Mouse (Mus musculus) lung, postnatal 0 days (tissue): Measurements from ENCODE around the gene Vps18. TPM values are rescaled to one million over a fixed set of nuclear protein-coding genes. Genes with fewer than 3 reads are reported as not detected.

Experiments used
- ATAC-seq: fragments of 200-750 bp; cut with Nextera tagmentation; 2 replicates; pipeline ENCODE4 v1.8.0; 2017; ENCODE audit warnings: moderate library complexity
- DNase-seq: peaks from one replicate; pipeline ENCODE4 v3.0.0-alpha.2; 2016; ENCODE audit warnings: low spot score
- H3K27ac ChIP-seq: fragments of 300-500 bp; sonication (generic); 2 replicates; pipeline ENCODE4 v1.5.1; 2014; ENCODE audit warnings: antibody characterized with exemption, mild to moderate bottlenecking, low read length, mixed read lengths
- H3K27me3 ChIP-seq: fragments of 300-500 bp; sonication (generic); replicated peaks from 2 replicates; pipeline ENCODE4 v1.6.1; 2014; ENCODE audit warnings: low read length, mixed read lengths; ENCODE audit not compliant: insufficient read depth
- H3K36me3 ChIP-seq: fragments of 300-500 bp; sonication (generic); 2 replicates; pipeline ENCODE4 v1.6.1; 2014; ENCODE audit warnings: low read length, mixed read lengths; ENCODE audit not compliant: insufficient read depth
- H3K4me1 ChIP-seq: fragments of 300-500 bp; sonication (generic); 2 replicates; pipeline ENCODE4 v1.6.1; 2014; ENCODE audit warnings: antibody characterized with exemption, low read depth, low read length, mixed read lengths; ENCODE audit not compliant: insufficient read depth
- H3K4me2 ChIP-seq: fragments of 300-500 bp; sonication (generic); replicated peaks from 2 replicates; pipeline ENCODE4 v1.6.1; 2014; ENCODE audit warnings: low read depth, mild to moderate bottlenecking, low read length, moderate library complexity, mixed read lengths
- H3K4me3 ChIP-seq: fragments of 300-500 bp; sonication (generic); 2 replicates; pipeline ENCODE4 v1.5.1; 2014; ENCODE audit warnings: low read depth, low read length
- H3K9ac ChIP-seq: fragments of 300-500 bp; sonication (generic); replicated peaks from 2 replicates; pipeline ENCODE4 v1.6.1; 2014; ENCODE audit warnings: low read depth, mild to moderate bottlenecking
- H3K9me3 ChIP-seq: fragments of 300-500 bp; sonication (generic); 2 replicates; pipeline ENCODE4 v1.6.1; 2016; ENCODE audit warnings: low read length, mixed read lengths
- CTCF ChIP-seq: IDR thresholded peaks from 2 replicates; pipeline ENCODE4 v1.5.1; 2016; ENCODE audit warnings: antibody characterized with exemption, mild to moderate bottlenecking
- EP300 ChIP-seq: IDR thresholded peaks from 2 replicates; pipeline ENCODE4 v1.6.1; 2016; ENCODE audit warnings: antibody characterized with exemption, mild to moderate bottlenecking, control low read depth
- WGBS: fragments of 180-500 bp; shearing (Covaris S2); extraction: QIAGEN DNeasy Blood & Tissue Kit; methylation state at CpG from one replicate; pipeline ENCODE4 v1.1.7; 2014; 5-methylcytosine and 5-hydroxymethylcytosine counted together
- polyA plus RNA-seq: library from polyadenylated mRNA; unstranded; fragments of >200 nt; fragmentation: Nextera tagmentation; extraction: Ambion mirVana; gene quantifications from 2 replicates; pipeline ENCODE4 v1.2.1, GENCODE M21; 2015

Gene Vps18
- polyA plus RNA-seq, 1 experiment from 2014 or later = 11.1 TPM

DNA sequence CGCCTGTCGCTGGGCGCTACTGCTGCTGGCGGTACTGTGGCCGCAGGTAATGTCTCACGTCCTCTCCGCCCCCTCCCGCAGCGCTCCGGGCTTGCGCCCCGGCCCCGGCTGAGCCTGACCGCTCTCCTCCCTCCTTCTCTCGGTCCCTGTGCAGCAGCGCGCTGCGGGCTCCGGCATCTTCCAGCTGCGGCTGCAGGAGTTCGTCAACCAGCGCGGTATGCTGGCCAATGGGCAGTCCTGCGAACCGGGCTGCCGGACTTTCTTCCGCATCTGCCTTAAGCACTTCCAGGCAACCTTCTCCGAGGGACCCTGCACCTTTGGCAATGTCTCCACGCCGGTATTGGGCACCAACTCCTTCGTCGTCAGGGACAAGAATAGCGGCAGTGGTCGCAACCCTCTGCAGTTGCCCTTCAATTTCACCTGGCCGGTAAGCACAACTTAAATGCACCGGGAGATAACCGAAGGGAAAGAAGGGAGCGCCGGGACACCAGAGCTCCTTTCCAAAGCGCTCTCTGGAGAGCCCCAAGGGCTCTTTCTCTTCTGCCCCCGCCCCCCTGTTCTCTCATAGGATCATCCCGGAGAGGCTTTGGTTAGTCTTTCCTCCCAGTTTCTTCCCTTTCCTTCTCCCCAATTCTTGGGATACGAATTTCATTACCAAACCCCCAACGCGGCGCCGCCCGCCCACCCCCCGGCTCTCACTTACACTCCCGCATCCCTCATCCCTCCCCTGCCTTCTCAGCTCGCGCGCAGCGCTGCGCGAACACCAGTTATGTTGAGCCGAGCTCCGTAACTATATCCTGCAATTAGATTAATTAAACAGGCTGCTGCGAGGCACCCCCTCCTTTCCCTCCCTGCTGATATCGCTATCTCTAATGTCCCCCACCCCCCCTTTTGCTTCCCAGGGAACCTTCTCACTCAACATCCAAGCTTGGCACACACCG lies 37.9 kb downstream of the Vps18 start:
- 1% methylated on average over 56 of the region's 61 CpGs for WGBS
- ATAC-seq = 0 out of 2 replicates have a peak, but pooled peaks have one; percentile 5
- Histone ChIP-seq H3K4me1 (peaks cover 33% of the 10 kb centered on the region; the same call in 1 of the 2 replicates), H3K4me2 (peak overlapping the region; percentile 93), H3K27ac (peak overlapping the region; percentile 22), H3K4me3 (peak overlapping the region; percentile 59), H3K36me3 (no peaks in the 10 kb centered on the region), H3K27me3 (peaks cover 8% of the 10 kb centered on the region), H3K9ac (peak overlapping the region; percentile 54), H3K9me3 (no peaks in the 10 kb centered on the region)
- no peak for TF ChIP-seq CTCF
- TF ChIP-seq EP300 = no peak
- no peak for DNase-seq

- ATAC-seq = peak; percentile 43
- Histone ChIP-seq H3K4me1 (peaks cover 30% of the 10 kb centered on the region; the same call in 1 of the 2 replicates), H3K4me2 (peak overlapping the region; percentile 93), H3K9ac (no peak overlapping the region), H3K36me3 (no peaks in the 10 kb centered on the region), H3K9me3 (no peaks in the 10 kb centered on the region), H3K4me3 (peak overlapping the region; percentile 59), H3K27ac (peak overlapping the region; percentile 22; the same call in 1 of the 2 replicates), H3K27me3 (peaks cover 8% of the 10 kb centered on the region)
- TF ChIP-seq CTCF (peak; percentile 68), EP300 (peak; percentile 50; the same call in 1 of the 2 replicates)
- under 1% methylated on average over 30 of the region's 30 CpGs for WGBS
- peak; percentile 60 for DNase-seq
Measured at GRCm38 (mm10) chr2:119327102-119327480, 38.6 kb downstream of the Vps18 start.

- Histone ChIP-seq H3K4me3 (peak overlapping the region; percentile 59; the same call in 1 of the 2 replicates), H3K27me3 (peaks cover 8% of the 10 kb centered on the region; the same call in 1 of the 2 replicates)
- WGBS = 22% methylated on average over 11 of the region's 11 CpGs
Measured at GRCm38 (mm10) chr2:119327942-119328526, 39.5 kb downstream of the Vps18 start.

DNA sequence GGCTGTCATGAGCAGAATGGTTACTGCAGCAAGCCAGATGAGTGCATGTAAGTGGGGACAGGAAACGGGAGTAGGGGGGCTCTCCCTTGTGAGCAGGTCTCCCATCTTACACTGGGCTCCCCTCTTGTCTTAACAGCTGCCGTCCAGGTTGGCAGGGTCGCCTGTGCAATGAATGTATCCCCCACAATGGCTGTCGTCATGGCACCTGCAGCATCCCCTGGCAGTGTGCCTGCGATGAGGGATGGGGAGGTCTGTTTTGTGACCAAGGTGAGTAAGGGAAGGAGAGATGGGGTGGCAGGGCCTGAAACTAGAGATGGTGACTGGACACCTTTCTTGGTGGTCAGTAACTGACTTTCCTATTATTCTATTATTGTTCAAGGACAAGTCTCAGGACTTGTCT lies 40.0 kb downstream of the Vps18 start:
- no peak for TF ChIP-seq CTCF
- TF ChIP-seq EP300 = no peak
- peak overlapping the region; percentile 59; the same call in 1 of the 2 replicates for H3K4me3 ChIP-seq
- no peaks in the 10 kb centered on the region for H3K36me3 ChIP-seq
- peaks cover 23% of the 10 kb centered on the region; the same call in 1 of the 2 replicates for H3K4me1 ChIP-seq
- no peak overlapping the region for H3K9ac ChIP-seq
- no peaks in the 10 kb centered on the region for H3K9me3 ChIP-seq
- 17% methylated on average over 5 of the region's 5 CpGs for WGBS
- peaks cover 8% of the 10 kb centered on the region; the same call in 1 of the 2 replicates for H3K27me3 ChIP-seq
- ATAC-seq (no peak), DNase-seq (no peak)
- no peak overlapping the region for H3K27ac ChIP-seq
- H3K4me2 ChIP-seq = peak overlapping the region; percentile 93

More at GRCm38 (mm10) chr2:119327942-119328526, 39.5 kb downstream of the Vps18 start:
- no peak overlapping the region for H3K27ac ChIP-seq
- TF ChIP-seq CTCF (no peak), EP300 (no peak)
- no peaks in the 10 kb centered on the region for H3K36me3 ChIP-seq
- no peak for ATAC-seq
- peaks cover 23% of the 10 kb centered on the region; the same call in 1 of the 2 replicates for H3K4me1 ChIP-seq
- no peak overlapping the region for H3K9ac ChIP-seq
- peak overlapping the region; percentile 93 for H3K4me2 ChIP-seq
- H3K9me3 ChIP-seq = no peaks in the 10 kb centered on the region
- no peak for DNase-seq

DNA sequence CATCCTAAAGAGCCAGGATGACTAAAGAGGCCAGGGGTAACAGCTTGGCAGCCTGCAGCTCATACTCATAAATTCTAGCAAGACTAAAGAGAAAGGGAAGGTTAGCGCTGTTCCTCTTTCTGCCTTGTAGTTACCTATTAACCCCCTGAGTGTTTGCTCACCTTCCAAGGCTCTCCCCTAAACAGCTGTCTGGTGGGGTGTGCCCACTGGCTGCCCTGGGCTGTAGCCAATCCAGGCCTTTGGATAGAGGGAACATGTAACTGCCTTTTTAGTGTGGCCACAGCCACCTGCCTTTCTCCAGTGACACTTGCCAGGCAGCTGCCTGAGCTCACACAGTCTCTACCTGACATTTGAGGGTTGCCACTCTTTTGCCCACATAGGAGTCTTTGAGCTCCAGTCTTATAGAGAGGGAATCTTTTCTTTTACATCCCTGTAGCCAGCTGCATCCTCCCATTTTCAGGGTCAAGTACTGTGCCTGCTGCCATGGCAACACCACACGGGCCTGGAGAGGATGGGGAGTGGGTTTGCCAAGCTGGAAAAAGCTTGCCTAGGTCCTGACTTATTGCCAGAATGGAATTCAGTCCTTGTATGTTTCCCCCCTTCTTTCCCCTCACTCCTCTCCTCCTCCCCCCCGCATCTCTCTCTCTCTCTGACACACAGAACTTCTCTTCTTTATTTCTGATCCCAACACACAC lies 40.7 kb downstream of the Vps18 start:
- Histone ChIP-seq H3K4me3 (peak overlapping the region; percentile 3; the same call in 1 of the 2 replicates), H3K27me3 (peaks cover 4% of the 10 kb centered on the region; the same call in 1 of the 2 replicates), H3K4me2 (peak overlapping the region; percentile 93), H3K4me1 (peaks cover 20% of the 10 kb centered on the region; the same call in 1 of the 2 replicates), H3K27ac (no peak overlapping the region), H3K9me3 (no peaks in the 10 kb centered on the region), H3K36me3 (no peaks in the 10 kb centered on the region), H3K9ac (no peak overlapping the region)
- DNase-seq (peak; percentile 68), ATAC-seq (peak; percentile 20)
- TF ChIP-seq EP300 (0 out of 2 replicates have a peak, but pooled peaks have one; percentile 9), CTCF (no peak)
- WGBS = 31% methylated on average over 3 of the region's 3 CpGs
